Mouse (Mus musculus) ES-CJ7 (cell line): ENCODE data around the gene Galns.
"Not testable (repeated sequence)": the region's sequence is repeated elsewhere in the genome, so short reads cannot be mapped to it uniquely, and the experiment has no call there.

Experiments
- DNase-seq: peaks from one replicate; pipeline ENCODE4 v3.0.0; 2011; ENCODE audit warnings: low read depth, low spot score

The Galns gene

GRCm38 (mm10) chr8:122635878-122636802 lies 24.9 kb upstream of the Galns start:
- no peak for DNase-seq

GRCm38 (mm10) chr8:122633205-122633604 lies 21.9 kb upstream of the Galns start:
- no peak for DNase-seq

DNA sequence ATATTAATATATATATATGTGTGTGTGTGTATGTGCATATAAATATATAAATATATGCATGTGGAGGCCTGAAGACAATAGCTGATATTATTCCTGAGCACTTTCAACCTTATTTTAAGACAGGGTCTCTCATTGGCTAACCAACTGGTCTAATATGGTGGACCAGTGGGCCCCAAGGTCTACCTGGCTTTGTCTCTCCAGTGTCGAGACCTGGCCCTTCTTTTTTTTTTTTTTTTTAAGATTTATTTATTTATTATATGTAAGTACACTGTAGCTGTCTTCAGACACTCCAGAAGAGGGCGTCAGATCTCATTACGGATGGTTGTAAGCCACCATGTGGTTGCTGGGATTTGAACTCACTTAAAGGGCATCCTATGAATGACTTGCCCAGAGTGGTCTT lies 20.9 kb upstream of the Galns start:
- DNase-seq = not testable (repeated sequence)

GRCm38 (mm10) chr8:122630696-122631095 lies 19.4 kb upstream of the Galns start:
- no peak for DNase-seq

- DNase-seq = peak; percentile 55
Observed at GRCm38 (mm10) chr8:122629388-122629787, 18.1 kb upstream of the Galns start.

DNA sequence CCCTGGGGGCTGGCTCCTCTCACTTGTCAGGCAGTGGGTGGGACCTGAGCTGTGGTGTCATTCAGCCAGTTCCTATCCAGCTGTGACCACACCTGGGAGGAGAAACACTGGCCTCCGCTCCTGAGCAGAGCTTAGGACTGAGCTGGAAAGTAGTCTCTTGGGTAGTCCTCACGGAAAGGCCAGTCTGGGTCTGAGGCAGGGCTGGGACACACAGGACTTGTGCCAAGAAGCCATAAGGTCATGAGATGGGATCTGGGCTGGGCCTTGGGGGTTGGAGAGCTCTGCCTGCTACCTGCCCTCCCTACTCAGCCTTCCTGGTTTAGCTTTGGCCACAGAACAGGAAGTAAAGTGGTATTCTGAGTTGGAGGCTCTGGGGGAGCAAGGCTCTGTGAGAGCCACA lies 15.6 kb upstream of the Galns start:
- no peak for DNase-seq

- DNase-seq = no peak
Observed at GRCm38 (mm10) chr8:122625811-122626210, 14.5 kb upstream of the Galns start.

GRCm38 (mm10) chr8:122624653-122625052 lies 13.4 kb upstream of the Galns start:
- DNase-seq = no peak

- no peak for DNase-seq
Observed at GRCm38 (mm10) chr8:122623844-122624642, 12.8 kb upstream of the Galns start.

GRCm38 (mm10) chr8:122622727-122623126 lies 11.5 kb upstream of the Galns start, which contains the start of gene Pabpn1l:
Gene Pabpn1l (minus strand): TSS chr8:122622739.
- no peak for DNase-seq

GRCm38 (mm10) chr8:122620446-122620845 lies 9.2 kb upstream of the Galns start:
- DNase-seq = no peak

GRCm38 (mm10) chr8:122618660-122619378 lies 7.6 kb upstream of the Galns start:
- DNase-seq = no peak

GRCm38 (mm10) chr8:122617947-122618546 lies 6.8 kb upstream of the Galns start:
- peak; percentile 52 for DNase-seq

- DNase-seq = no peak
Observed at GRCm38 (mm10) chr8:122616181-122616905, 5.1 kb upstream of the Galns start.

DNA sequence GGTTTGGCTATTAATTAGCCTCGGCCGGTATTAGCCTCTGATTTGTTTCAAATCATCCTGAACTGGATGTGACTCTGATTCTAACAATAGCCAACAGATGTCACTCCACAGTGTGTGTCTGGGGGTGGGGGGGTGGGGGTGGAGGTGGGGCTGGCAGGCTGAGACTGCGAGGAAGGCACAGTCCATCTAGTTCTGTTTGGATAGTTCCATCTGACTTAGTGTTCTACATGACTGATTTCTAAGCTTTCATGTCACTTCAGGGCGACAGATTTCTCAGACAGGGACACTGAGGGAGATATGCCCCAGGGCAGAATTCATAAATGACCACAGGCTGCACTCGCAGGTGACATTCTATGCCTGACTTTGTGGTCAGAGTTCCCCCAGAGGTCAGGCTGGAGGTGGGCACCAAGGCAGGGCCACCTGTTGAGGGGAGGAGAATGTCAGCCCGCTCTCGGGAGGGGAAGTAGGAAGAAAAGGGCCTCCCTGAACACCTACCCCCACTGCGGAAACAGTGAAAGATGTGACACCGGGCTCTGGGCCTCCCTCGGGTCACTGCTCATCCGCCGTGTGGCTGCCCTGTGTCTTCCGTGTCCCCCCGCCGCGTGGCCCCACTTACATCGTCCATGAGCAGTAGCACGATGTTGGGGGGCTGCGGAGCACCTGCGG lies 518 bp downstream of the Galns start:
- peak; percentile 29 for DNase-seq

DNA sequence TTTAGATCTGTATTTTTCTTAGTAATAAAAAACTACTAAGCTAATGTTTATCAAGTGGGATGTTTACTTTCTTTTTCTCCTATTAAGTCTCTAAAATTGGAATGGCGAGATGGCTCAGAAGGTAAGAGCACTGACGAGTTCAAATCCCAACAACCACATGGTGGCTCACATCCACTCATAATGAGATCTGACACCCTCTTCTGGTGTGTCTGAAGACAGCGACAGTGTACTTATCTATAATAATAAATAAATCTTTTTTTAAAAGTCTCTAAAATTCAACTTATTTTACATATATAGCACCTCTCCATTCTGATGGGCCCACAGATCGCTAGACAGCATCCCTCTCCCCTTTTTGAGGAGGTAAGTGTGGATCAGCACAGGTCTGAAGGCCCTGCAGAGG lies 1.1 kb downstream of the Galns start:
- DNase-seq = no peak

- DNase-seq = no peak
Observed at GRCm38 (mm10) chr8:122606810-122607209, 4.5 kb downstream of the Galns start.

DNA sequence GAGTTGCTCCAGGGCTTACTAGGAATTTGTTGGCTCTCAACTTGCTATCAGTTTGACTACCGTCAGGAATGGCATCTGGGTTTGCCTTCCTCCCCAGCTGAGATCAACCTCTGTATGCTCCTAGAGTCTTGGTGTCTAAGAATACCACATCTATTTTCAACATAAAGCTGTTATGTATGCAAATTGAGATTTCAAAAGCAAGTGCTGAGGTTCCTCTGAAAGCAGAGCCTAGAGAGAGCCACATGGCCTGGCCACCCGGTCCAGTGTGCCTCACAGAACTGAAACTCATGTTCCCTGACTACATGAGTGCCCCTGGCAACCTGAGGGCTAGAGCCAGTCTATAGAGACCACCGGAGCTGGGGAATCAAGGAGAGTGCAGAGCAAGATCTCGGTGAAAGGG lies 5.9 kb downstream of the Galns start:
- no peak for DNase-seq

- no peak for DNase-seq
Observed at GRCm38 (mm10) chr8:122604640-122605039, 6.6 kb downstream of the Galns start.

DNA sequence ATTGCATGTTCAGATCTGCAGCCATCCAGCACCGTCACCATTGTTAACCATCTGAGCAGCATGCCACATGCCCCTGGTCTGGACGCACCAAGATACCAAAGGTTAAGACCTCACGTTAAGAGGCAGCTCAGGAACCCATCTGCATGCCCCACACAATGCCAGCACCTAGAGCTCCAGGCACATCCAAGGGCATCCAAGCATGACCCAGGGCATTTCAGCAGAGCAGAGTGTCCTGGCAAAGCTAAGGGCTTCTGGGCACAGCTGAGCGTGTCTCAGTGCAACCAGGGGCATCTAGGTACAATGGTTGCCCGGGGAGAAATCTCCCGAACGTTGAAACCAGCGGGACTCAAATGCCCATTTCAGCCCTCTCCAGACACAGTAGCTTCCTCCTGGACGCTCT lies 10.6 kb downstream of the Galns start:
- DNase-seq = no peak
